Mouse (Mus musculus): ENCODE data around the gene Tmem89.

The Tmem89 gene

GRCm38 (mm10) chr9:108914491-108914890, at the start of gene Tmem89:
Tmem89 (plus strand) TSS chr9:108914619.
- in situ Hi-C loops (cut with MseI, MboI): no loop called here

- in situ Hi-C loops (cut with MseI, MboI): no loop called here
Measured at GRCm38 (mm10) chr9:108912308-108912707, 2.1 kb upstream of the Tmem89 start.

- in situ Hi-C loops (cut with MseI, MboI): no loop called here
Measured at GRCm38 (mm10) chr9:108913161-108913560, 1.3 kb upstream of the Tmem89 start.

- in situ Hi-C loops (cut with MseI, MboI): no loop called here
Measured at GRCm38 (mm10) chr9:108913621-108914020, 798 bp upstream of the Tmem89 start.

- in situ Hi-C loops (cut with MseI, MboI): no loop called here
Measured at GRCm38 (mm10) chr9:108925897-108926296, 11.5 kb downstream of the Tmem89 start.

GRCm38 (mm10) chr9:108928424-108928823, 14.0 kb downstream of the Tmem89 start:
- in situ Hi-C loops (cut with MseI, MboI): no loop called here

GRCm38 (mm10) chr9:108935991-108936390, 21.6 kb downstream of the Tmem89 start:
- in situ Hi-C loops (cut with MseI, MboI): no loop called here

- in situ Hi-C loops (cut with MseI, MboI): no loop called here
Measured at GRCm38 (mm10) chr9:108936418-108937364, 22.3 kb downstream of the Tmem89 start, which contains the start of gene Uqcrc1. Uqcrc1 (plus strand) TSS chr9:108936633.

- in situ Hi-C loops (cut with MseI, MboI): no loop called here
Measured at GRCm38 (mm10) chr9:108945111-108945510, 30.7 kb downstream of the Tmem89 start.

GRCm38 (mm10) chr9:108945608-108946007, 31.2 kb downstream of the Tmem89 start:
- in situ Hi-C loops (cut with MseI, MboI): no loop called here

GRCm38 (mm10) chr9:108949231-108949966, 35.0 kb downstream of the Tmem89 start:
- in situ Hi-C loops (cut with MseI, MboI): no loop called here

GRCm38 (mm10) chr9:108949967-108950728, 35.7 kb downstream of the Tmem89 start:
- in situ Hi-C loops (cut with MseI, MboI): no loop called here

GRCm38 (mm10) chr9:108953081-108953636, 38.7 kb downstream of the Tmem89 start, which contains the start of gene Col7a1:
Col7a1 (plus strand) TSS chr9:108953586.
- in situ Hi-C loops (cut with MseI, MboI): no loop called here

- in situ Hi-C loops (cut with MseI, MboI): no loop called here
Measured at GRCm38 (mm10) chr9:108955241-108955640, 40.8 kb downstream of the Tmem89 start.

- in situ Hi-C loops (cut with MseI, MboI): no loop called here
Measured at GRCm38 (mm10) chr9:108955846-108956245, 41.4 kb downstream of the Tmem89 start.

- in situ Hi-C loops (cut with MseI, MboI): no loop called here
Measured at GRCm38 (mm10) chr9:108963577-108963976, 49.2 kb downstream of the Tmem89 start.

GRCm38 (mm10) chr9:108964338-108964737, 49.9 kb downstream of the Tmem89 start:
- in situ Hi-C loops (cut with MseI, MboI): no loop called here

Measured in mouse trophoblast stem cell (cell line).